Mouse (Mus musculus): ENCODE results near the gene Armc9. TPM values are rescaled to one million over a fixed set of nuclear protein-coding genes. Genes with fewer than 3 reads are reported as not detected.

Armc9 gene
- polyA plus RNA-seq, 1 experiment, result 5.3 TPM

GRCm38 (mm10) chr1:86232631-86233030 lies 78.1 kb downstream of the Armc9 start:
- WGBS, result 80% methylated on average over 5 of the region's 5 CpGs
- DNase-seq, result no peak
- peaks cover 2% of the 10 kb centered on the region; the same call in 1 of the 2 replicates for H3K4me1 ChIP-seq (ENCODE audit: control insufficient read depth, insufficient read depth, low read length)
- H3K4me3 ChIP-seq (replicated peaks; ENCODE audit: extremely low read depth, low read depth, low read length), result no peak overlapping the region
- TF ChIP-seq POLR2A (IDR thresholded peaks at IDR 0.05; ENCODE audit: borderline replicate concordance, extremely low read depth, low read depth, low read length), result no peak
- no peak for TF ChIP-seq CTCF (IDR thresholded peaks at IDR 0.05; ENCODE audit: insufficient read depth, low read length)

- Histone ChIP-seq H3K4me3 (replicated peaks; ENCODE audit: extremely low read depth, low read depth, low read length) (no peak overlapping the region), H3K4me1 (ENCODE audit: control insufficient read depth, insufficient read depth, low read length) (peaks cover 2% of the 10 kb centered on the region; the same call in 1 of the 2 replicates)
- WGBS, result 46% methylated on average over 4 of the region's 4 CpGs
- DNase-seq, result no peak
- TF ChIP-seq POLR2A (IDR thresholded peaks at IDR 0.05; ENCODE audit: borderline replicate concordance, extremely low read depth, low read depth, low read length) (no peak), CTCF (IDR thresholded peaks at IDR 0.05; ENCODE audit: insufficient read depth, low read length) (no peak)
Observed at GRCm38 (mm10) chr1:86233808-86234207, 79.2 kb downstream of the Armc9 start.

- no peak for TF ChIP-seq CTCF (IDR thresholded peaks at IDR 0.05; ENCODE audit: insufficient read depth, low read length)
- Histone ChIP-seq H3K4me3 (replicated peaks; ENCODE audit: extremely low read depth, low read depth, low read length) (no peak overlapping the region), H3K4me1 (ENCODE audit: control insufficient read depth, insufficient read depth, low read length) (no peaks in the 10 kb centered on the region)
- WGBS, result 72% methylated on average over 10 of the region's 10 CpGs
- DNase-seq, result no peak
Observed at GRCm38 (mm10) chr1:86235118-86235517, 80.5 kb downstream of the Armc9 start.

GRCm38 (mm10) chr1:86236442-86236841 lies 81.9 kb downstream of the Armc9 start:
- H3K4me3 ChIP-seq (replicated peaks; ENCODE audit: extremely low read depth, low read depth, low read length), result no peak overlapping the region

GRCm38 (mm10) chr1:86239010-86239409 lies 84.4 kb downstream of the Armc9 start:
- DNase-seq, result no peak
- 71% methylated on average over 8 of the region's 8 CpGs for WGBS
- TF ChIP-seq CTCF (IDR thresholded peaks at IDR 0.05; ENCODE audit: insufficient read depth, low read length) (no peak), POLR2A (IDR thresholded peaks at IDR 0.05; ENCODE audit: borderline replicate concordance, extremely low read depth, low read depth, low read length) (no peak)
- H3K4me1 ChIP-seq (ENCODE audit: control insufficient read depth, insufficient read depth, low read length), result no peaks in the 10 kb centered on the region
- no peak overlapping the region for H3K4me3 ChIP-seq (replicated peaks; ENCODE audit: extremely low read depth, low read depth, low read length)

More at GRCm38 (mm10) chr1:86236442-86236841, 81.9 kb downstream of the Armc9 start:
- 80% methylated on average over 10 of the region's 10 CpGs for WGBS
- no peaks in the 10 kb centered on the region for H3K4me1 ChIP-seq (ENCODE audit: control insufficient read depth, insufficient read depth, low read length)
- TF ChIP-seq POLR2A (IDR thresholded peaks at IDR 0.05; ENCODE audit: borderline replicate concordance, extremely low read depth, low read depth, low read length) (no peak), CTCF (IDR thresholded peaks at IDR 0.05; ENCODE audit: insufficient read depth, low read length) (no peak)
- no peak for DNase-seq

- H3K4me1 ChIP-seq (ENCODE audit: control insufficient read depth, insufficient read depth, low read length), result no peaks in the 10 kb centered on the region
Observed at GRCm38 (mm10) chr1:86239871-86240270, 85.3 kb downstream of the Armc9 start.

GRCm38 (mm10) chr1:86240959-86241358 lies 86.4 kb downstream of the Armc9 start:
- TF ChIP-seq POLR2A (IDR thresholded peaks at IDR 0.05; ENCODE audit: borderline replicate concordance, extremely low read depth, low read depth, low read length), result no peak
- TF ChIP-seq CTCF (IDR thresholded peaks at IDR 0.05; ENCODE audit: insufficient read depth, low read length), result no peak
- Histone ChIP-seq H3K4me1 (ENCODE audit: control insufficient read depth, insufficient read depth, low read length) (no peaks in the 10 kb centered on the region), H3K4me3 (replicated peaks; ENCODE audit: extremely low read depth, low read depth, low read length) (no peak overlapping the region)
- 33% methylated on average over 2 of the region's 2 CpGs for WGBS
- DNase-seq, result no peak

More at GRCm38 (mm10) chr1:86239871-86240270, 85.3 kb downstream of the Armc9 start:
- H3K4me3 ChIP-seq (replicated peaks; ENCODE audit: extremely low read depth, low read depth, low read length), result no peak overlapping the region
- no peak for TF ChIP-seq POLR2A (IDR thresholded peaks at IDR 0.05; ENCODE audit: borderline replicate concordance, extremely low read depth, low read depth, low read length)
- TF ChIP-seq CTCF (IDR thresholded peaks at IDR 0.05; ENCODE audit: insufficient read depth, low read length), result no peak
- no peak for DNase-seq
- WGBS, result 85% methylated on average over 6 of the region's 6 CpGs

GRCm38 (mm10) chr1:86243490-86243889 lies 88.9 kb downstream of the Armc9 start:
- Histone ChIP-seq H3K4me1 (ENCODE audit: control insufficient read depth, insufficient read depth, low read length) (no peaks in the 10 kb centered on the region), H3K4me3 (replicated peaks; ENCODE audit: extremely low read depth, low read depth, low read length) (no peak overlapping the region)
- no peak for DNase-seq
- WGBS, result 66% methylated on average over 6 of the region's 6 CpGs
- TF ChIP-seq POLR2A (IDR thresholded peaks at IDR 0.05; ENCODE audit: borderline replicate concordance, extremely low read depth, low read depth, low read length) (no peak), CTCF (IDR thresholded peaks at IDR 0.05; ENCODE audit: insufficient read depth, low read length) (no peak)

GRCm38 (mm10) chr1:86245301-86246085 lies 90.9 kb downstream of the Armc9 start:
- 90% methylated on average over 6 of the region's 6 CpGs for WGBS
- TF ChIP-seq CTCF (IDR thresholded peaks at IDR 0.05; ENCODE audit: insufficient read depth, low read length) (no peak), POLR2A (IDR thresholded peaks at IDR 0.05; ENCODE audit: borderline replicate concordance, extremely low read depth, low read depth, low read length) (no peak)
- no peak overlapping the region for H3K4me3 ChIP-seq (replicated peaks; ENCODE audit: extremely low read depth, low read depth, low read length)
- H3K4me1 ChIP-seq (ENCODE audit: control insufficient read depth, insufficient read depth, low read length), result no peaks in the 10 kb centered on the region
- DNase-seq, result no peak

- WGBS, result 68% methylated on average over 8 of the region's 8 CpGs
- Histone ChIP-seq H3K4me1 (ENCODE audit: control insufficient read depth, insufficient read depth, low read length) (no peaks in the 10 kb centered on the region), H3K4me3 (replicated peaks; ENCODE audit: extremely low read depth, low read depth, low read length) (no peak overlapping the region)
- TF ChIP-seq POLR2A (IDR thresholded peaks at IDR 0.05; ENCODE audit: borderline replicate concordance, extremely low read depth, low read depth, low read length), result no peak
- TF ChIP-seq CTCF (IDR thresholded peaks at IDR 0.05; ENCODE audit: insufficient read depth, low read length), result no peak
- DNase-seq, result no peak
Observed at GRCm38 (mm10) chr1:86253410-86253809, 98.8 kb downstream of the Armc9 start.

Data from lung, adult 2 months (tissue).